Mouse (Mus musculus): Measurements from ENCODE around the gene Ruvbl2. TPM values are rescaled to one million over a fixed set of nuclear protein-coding genes. Genes with fewer than 3 reads are reported as not detected.
A peak's percentile ranks its signal among the peaks of the same experiment; 100 is the strongest.

The Ruvbl2 gene
- total RNA-seq, 2 experiments from 2014 or later, result 30.4 to 45.0 TPM

DNA sequence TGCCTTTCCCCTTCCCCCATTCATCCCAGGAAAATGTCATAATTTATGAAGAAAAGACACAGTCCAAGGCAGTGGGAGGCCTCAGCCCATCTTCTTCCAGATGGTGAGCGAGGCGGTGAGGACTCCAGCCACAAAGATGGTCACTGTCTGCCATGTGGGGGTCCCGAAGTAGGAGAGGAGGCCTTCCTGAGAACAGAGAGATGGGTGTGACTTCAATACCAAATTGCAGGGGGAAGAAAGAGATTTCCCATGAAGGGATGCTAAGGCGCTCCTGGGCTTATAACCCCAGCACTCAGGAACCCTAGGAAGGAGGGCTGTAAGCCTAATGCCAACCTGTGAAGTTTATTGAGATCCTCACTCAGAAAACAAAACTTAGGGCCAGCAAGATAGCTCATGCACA is 23.9 kb upstream of the Ruvbl2 start:
- DNase-seq (ENCODE audit: low spot score in 2 of 2), result no peak

DNA sequence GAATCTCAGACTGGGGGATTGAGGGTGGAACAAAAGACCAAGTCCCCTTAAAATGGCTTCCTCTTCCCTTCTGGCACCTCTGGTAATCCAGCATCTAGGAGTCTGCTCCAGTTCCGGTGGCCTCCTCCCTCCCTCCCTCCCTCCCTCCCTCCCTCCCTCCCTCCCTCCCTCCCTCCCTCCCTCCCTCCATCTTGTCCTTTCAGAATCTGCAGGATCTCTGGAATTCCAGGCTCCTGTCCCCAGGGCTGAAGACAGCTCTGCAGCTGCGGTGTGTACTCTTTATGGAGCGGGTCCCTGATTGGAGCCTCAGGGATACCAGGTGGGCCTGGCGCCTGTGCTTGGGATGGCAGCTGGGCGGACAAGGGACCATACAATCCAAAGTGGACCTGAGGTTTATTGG is 23.4 kb upstream of the Ruvbl2 start:
- no peak for DNase-seq (ENCODE audit: low spot score in 2 of 2)

DNA sequence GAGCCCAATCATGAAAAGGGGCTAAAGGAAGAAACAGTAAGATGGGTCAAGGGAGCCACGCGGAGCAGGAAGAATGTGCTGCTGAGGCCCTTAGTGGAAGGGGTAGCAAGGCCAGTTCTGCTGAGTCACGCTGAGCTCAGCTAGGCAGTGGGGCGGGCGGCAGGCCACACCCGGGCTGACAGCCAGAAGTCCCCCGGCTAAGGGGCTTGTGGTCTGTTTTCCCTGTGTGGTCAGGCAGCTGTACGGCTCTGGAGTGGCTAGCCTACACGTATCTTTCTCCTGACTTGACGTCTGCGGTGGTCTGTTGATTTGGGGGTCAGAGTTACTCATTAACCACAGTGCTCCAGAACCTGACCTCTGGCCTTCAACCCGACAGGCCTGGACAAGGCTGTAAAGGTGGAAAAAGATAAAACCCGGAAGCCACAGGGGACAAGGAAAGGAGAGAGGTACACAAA is 23.0 kb upstream of the Ruvbl2 start:
- no peak for DNase-seq (ENCODE audit: low spot score in 2 of 2)

DNA sequence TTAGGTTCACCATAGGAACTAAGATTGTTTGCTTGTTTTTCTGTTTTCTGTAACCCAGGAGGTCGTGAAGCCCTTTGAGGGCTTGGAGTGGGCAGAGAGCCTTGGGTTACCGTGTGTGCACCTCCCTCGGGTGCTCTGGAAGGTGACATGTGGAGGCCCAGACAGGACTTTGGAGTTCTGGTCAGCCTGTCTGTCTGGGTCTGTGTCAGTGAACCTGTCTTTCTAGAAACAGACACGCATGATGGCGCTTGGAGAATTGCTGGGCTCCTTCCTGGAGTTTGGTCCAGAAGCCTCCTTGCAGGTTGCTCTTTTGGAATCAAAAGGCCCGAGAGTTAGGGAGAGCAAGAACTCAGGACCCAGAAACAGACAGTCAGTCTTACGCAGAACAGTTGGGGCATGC is 22.5 kb upstream of the Ruvbl2 start:
- DNase-seq (ENCODE audit: low spot score in 2 of 2), result no peak

DNA sequence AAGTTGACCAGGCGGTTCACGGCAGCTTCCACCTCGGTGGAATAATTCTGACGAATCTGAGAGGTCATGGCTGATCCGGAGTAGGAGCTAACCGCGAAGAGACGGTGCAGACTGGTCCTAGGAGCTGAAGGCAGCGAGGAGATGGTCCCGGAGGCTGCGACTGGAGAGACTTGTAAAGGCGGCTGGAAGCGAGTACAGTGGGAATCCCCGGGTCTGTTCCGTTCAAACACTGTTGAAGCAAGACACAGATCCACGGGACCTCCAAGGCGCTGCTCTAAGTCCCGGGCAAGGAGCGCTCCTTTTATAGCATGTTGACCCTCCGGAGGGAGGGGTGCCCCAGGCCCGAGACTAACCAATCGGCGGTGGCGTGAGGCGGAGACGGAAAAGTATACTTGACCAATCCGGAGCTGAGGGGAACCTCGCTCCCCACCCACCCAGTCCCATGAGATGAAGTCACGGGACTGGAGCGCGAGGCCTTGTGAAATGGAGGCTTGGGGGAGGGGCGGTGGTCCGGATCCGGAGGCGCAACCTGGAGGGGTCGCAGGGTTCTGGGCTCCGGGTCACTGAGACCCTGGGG is 21.8 kb upstream of the Ruvbl2 start, which contains the start of gene Ftl1:
Gene Ftl1 (minus strand): TSS at position 321 of the 577 bp plus-strand sequence.
- peak; percentile 95 to 99 for DNase-seq (ENCODE audit: low spot score in 2 of 2)

DNA sequence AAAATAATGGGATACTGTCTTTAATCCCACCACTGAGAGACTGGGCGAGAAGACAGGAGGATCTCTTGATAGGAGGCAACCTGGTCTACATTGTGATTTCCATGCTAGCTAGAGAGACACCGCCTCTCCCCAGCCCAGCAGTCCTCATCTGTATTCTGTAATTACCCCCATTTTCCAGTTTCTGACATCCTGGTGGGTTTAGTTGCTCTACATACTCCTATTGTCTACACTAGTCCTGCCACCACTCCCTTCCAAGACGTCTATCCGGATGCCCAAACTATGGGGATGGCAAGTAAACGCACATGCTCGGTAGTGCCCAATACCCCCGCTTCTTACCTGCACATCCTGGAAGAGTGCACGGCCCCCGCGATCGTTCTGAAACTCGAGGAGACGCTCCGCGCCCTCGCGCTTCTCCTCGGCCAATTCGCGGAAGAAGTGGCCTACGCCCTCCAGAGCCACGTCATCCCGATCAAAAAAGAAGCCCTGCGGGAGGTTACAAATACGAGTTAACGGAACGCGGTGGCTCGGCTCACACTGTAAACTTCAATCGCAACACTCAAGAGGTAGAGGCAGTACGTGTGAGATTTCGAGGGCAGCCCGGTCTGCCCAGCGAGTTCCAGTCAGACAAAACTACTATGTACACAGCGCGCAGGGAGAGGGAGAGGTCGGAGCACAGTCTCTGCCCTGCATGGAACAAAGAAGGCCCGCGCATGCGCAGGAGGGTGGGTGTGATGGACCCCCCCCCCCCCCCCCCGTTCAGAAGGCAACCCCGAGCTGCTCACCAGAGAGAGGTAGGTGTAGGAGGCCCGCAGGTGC is 21.1 kb upstream of the Ruvbl2 start:
- DNase-seq (ENCODE audit: low spot score in 2 of 2), result peak; percentile 78 to 85

DNA sequence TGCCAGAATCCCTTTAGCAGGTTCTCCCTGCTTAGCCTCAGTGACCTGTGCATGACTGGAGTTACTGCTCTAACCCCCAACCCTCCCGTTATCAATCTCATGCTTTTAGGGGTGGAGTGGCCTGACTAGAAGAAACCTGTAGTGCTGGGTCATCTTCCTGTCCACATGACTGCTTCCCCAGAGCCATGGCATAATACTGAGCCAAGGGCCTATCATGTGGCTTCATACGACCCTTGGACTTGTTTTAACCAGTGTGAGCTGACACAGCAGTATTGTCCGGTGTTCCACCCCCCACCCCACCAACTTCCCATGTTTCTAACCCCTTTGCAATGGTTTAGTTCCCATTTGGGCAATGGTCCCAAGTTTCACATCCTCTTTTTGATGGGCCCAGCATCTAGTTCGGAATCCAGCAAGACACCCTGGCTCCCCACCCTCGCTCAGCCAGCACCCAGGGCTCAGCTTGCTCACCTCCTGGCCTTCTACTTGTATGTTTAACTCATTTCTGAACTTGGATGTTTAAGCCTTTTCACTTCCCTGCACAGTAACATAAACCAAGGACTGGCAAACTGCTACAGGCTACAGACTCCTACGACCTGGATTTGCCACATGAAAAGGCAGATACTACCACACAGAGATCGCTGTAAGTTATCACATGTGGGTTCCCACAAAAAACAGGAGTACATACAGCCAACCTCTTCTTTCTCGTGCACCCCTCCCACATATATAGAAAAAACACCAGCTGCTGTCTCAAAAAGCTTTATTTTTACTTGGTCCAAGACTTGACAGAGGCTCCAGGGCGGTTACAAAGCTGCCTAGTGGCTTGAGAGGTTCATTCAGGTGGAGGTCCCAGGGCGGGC is 19.5 kb upstream of the Ruvbl2 start:
- DNase-seq (ENCODE audit: low spot score in 2 of 2), result peak in 1 of 2 experiments; percentile 71

DNA sequence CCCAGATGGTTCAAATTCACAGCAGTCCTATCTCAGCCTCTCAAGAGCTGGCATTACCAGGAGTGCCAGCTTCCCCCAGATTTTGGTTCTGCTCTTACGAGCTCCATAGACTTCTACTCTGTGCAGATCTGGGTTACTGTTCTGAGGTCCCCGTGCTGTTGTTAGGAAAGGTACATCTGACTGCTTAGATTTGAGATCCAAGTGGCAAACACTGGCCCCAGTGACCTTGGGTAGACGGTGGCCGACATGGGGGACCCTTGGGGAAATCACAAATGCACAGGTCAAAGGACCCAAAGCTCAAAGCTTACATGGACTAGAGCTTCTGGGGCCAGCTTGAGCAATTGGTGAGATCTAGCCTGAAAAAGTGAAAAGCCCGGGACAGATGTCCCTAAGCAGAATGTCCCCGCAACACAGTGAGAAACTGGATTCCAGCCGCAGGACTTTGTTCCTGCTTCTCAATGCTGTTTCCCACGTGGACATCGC is 18.9 kb upstream of the Ruvbl2 start:
- DNase-seq (ENCODE audit: low spot score in 2 of 2), result no peak

DNA sequence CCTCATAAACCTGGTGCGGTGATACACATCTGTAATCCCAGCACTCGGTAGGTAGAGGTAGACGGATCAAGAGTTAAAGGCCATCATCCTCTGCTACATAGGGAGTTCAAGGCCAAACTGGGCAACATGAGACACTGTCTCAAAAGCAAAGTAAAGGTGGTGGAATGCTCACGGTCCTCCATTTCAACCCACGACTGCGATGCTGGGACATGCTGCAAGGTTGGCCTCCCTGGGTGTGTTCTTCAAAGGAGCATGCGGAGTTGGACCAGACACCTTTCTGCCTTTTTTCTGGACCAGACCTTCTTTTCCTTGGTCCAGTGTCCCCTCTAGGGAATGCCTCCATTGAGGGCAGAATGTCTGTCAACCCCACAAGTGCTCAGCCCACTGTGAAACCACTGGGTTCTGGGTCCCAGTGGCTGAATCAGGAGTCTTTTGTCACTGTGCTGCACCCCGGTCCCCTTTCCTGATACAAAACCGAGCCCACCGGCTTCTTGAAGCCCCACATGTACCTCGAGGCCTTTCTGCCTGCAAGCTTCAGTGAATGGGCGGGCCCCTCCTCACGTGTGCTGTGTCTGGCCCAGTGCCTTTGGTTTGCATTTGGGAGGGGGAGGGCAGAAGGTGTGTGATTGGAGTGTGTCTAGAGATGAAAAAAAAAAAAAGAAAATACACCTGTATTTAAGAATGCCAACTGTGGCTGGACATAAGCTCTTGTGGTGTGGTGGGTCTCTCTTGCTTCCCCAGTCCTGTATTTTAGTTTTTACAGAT is 18.2 kb upstream of the Ruvbl2 start:
- no peak for DNase-seq (ENCODE audit: low spot score in 2 of 2)

DNA sequence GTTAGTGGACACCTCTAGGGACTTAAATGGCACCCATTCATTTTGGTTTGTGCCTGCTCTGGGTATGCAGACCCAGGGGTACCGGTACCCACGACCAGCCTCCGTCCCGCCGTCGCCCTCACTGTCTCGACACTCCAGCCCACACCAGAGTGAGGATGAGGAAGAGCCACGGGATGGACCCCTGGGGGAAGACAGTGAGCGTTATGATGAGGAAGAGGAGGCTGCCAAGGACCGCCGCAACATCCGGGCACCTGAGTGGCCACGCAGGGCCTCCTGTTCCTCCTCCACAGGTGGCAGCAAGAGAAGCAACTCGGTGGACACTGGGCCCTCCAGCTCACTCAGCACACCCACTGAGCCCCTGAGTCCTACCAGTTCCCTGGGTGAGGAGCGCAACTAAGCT is 17.1 kb upstream of the Ruvbl2 start:
- no peak for DNase-seq (ENCODE audit: low spot score in 2 of 2)

DNA sequence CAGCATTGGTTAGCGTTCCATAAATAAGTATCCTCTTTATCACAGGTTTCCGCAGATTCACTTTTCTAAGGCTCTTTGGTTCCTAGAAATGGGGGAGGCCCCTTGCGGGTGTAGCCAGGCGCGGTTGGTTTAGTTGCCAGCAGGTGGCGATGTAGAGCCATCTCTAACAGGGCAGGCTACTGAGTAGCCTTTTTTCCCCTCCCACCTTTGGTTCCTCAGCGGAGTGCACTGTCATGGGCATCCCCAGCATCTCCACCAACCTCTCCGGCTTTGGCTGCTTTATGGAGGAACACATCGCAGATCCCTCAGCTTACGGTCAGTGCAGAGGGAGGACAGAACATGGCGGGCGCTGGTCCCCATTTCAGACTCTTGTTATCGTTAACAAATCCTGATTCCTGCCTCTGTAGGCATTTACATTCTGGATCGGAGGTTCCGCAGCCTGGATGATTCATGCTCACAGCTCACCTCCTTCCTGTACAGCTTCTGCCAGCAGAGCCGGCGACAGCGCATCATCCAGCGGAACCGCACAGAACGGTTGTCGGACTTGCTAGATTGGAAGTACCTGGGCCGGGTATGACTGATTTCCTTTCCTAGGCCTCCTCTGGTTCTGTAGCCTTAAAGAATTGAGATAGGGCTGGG is 13.6 kb upstream of the Ruvbl2 start:
- DNase-seq (ENCODE audit: low spot score in 2 of 2), result peak; percentile 82 to 85

DNA sequence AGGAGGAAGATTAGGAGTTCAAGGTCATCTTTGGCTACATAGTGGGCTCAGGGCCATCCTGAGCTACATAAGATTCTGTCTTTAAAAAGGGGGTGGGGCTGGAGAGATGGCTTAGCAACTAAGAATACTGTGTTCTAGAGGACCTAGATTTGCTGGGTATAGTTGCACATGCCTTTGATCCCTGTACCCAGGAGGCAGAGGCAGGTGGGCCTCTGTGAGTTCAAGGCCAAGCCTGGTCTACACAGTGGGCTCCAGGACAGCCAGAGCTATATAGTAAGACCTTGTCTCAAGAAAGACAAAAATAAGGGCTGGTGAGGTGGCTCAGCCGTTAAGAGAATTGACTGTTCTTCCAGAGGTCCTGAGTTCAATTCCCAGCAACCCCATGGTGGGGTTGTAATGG is 12.1 kb upstream of the Ruvbl2 start:
- no peak for DNase-seq (ENCODE audit: low spot score in 2 of 2)

DNA sequence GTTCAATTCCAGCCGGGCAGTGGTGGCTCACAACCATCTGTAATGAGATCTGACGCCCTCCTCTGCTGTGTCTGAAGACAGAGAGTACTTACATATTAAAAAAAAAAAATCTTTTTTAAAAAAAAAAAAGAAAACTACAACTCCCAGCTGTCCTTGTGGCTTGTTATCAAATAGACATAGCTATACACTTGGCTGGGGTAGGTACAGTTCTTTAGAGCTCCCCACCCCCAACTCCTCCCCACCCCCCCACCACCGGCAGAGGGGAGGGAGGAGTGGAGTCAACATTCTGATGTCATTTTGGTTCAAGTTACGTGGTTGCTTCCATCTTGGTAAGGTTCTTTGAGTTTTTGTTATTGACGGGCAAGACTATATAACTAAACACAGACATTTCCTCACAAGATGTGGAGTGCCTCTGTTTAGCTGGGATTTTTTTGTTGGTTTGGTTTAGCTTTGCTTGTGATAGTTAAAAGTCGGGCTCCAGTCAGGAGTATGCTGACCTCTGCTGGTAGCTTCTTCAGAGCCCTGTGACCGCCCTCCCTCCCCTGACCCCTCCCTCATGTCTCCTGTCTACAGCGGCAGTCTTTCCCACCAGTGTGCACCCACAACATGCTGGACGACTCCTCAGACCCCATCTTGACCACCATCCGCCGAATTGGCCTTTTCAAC is 9.6 kb upstream of the Ruvbl2 start:
- no peak for DNase-seq (ENCODE audit: low spot score in 2 of 2)

DNA sequence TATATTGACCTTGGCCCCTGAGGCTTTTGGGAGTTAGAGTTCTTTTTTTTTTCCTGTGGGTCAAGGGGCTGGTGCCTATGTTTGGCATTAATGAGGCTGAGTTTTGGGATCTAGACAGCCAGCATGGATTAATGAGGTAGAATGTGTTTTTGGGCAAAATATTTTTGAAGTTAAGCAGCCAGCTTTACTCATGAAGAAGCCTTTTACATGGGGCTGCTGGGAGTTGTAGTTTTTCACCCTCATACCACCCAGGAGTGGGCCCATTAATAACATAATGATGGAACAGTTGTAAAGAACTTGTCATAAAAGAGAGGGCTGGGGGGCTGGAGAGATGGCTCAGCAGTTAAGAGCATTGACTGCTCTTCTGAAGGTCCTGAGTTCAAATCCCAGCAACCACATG is 8.7 kb upstream of the Ruvbl2 start:
- DNase-seq (ENCODE audit: low spot score in 2 of 2), result no peak

DNA sequence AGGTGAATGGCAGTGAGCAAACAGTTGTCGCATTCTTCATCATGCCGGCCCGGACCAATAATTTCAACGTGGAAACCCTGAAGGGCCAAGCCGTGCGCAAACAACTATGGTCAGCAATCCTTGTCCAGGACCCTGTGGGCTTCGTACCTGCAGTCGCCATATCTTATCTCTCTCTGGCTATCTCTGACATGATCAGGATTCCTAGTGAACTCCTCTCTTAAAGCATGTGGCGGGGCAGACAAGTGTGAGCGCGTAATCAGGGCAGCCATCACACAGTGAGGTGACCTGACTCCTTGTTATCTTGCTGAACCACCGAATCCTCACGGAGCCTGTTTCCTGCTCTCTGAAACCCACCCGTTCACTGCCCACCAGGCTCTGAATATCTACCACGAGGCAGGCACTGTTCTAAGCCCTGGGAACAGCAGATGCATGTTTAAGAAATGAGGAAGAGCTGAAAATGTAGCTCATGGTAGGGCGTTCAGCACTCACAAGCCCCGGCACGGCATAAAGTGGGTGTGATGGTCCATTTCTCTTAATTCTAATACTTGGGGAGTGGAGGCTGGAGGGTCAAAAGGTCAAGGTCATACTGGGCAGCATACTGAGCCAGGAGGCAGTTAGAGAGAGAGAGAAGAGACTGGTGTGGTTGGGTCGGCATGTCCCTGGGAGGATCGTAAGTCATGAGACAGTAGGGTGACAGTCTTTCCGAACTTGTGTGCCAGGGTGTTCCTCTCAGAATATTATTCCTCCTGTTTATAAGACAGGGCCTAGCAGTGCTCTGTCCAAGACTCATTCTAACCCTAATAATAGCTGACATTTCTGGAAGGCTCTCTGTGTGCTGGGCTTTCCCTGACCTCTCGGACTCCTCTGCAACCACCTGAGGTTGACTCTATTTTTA is 5.9 kb upstream of the Ruvbl2 start:
- no peak for DNase-seq (ENCODE audit: low spot score in 2 of 2)

DNA sequence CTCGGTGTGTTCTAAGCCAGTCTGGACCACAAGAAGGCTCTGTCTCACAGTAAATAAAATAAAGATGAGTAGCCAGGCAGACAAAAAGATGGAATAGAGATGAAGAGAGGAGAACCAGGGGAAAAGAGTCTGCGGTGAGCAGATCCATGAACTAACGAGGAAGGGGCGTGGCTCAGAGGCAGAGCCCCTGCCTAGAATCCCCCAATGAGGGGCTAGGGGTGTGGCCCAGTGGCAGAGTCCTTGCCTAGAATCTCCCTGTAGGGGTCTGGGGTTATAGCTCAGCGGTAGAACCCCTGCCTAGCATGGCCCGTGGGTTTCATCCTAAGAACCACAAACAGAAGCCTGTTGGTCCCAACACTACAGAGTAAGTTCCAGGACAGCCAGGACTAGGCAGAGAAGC is 850 bp downstream of the Ruvbl2 start:
- no peak for DNase-seq (ENCODE audit: low spot score in 2 of 2)

DNA sequence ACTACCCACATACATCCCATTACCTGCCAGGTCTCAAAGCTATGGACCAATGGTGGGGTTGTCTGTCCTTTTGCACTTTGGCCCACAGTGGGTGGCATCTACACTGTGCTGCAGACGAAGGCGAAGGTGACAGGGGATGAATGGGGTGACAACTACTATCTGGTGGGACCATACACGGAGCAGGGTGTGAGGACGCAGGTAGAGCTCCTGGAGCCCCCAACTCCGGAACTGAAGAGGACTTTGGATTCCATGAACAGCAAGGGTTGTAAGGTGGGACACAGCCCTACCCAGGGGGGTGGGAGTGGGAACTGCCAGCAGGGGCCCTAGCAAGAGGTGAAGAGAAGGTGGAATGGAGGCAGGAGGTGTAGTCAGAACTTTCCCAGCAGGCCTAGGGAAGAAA is 1.5 kb downstream of the Ruvbl2 start:
- DNase-seq (ENCODE audit: low spot score in 2 of 2), result no peak

DNA sequence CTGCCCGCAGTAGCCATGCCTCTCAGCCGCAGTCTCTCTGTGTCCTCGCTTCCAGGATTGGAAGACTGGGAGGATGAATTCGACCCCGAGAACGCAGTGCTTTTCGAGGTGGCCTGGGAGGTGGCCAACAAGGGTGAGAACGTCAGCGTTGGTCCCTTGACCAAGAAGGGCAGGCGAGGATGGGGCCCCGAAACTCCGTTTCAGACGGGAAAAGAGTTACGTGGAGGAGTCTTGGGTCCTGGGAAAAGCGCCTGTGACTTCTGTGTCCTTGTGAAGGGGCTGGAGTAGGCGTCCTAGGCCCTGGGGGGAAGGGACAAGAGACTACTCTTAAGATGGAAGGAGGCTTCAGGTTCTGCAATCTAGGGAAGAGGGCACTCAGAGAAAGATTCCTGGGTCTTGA is 2.9 kb downstream of the Ruvbl2 start:
- no peak for DNase-seq (ENCODE audit: low spot score in 2 of 2)

Data from layer of hippocampus, postnatal 14 days (tissue).